Mouse (Mus musculus): ENCODE data around the gene Arf5. TPM values are rescaled to one million over a fixed set of nuclear protein-coding genes. Genes with fewer than 3 reads are reported as not detected.

Gene Arf5
- 74.2 and 89.2 TPM in 2 replicates for total RNA-seq (2014; fragmentation: Nextera tagmentation)
- total RNA-seq (2017): 43.2 and 45.6 TPM in 2 replicates

DNA sequence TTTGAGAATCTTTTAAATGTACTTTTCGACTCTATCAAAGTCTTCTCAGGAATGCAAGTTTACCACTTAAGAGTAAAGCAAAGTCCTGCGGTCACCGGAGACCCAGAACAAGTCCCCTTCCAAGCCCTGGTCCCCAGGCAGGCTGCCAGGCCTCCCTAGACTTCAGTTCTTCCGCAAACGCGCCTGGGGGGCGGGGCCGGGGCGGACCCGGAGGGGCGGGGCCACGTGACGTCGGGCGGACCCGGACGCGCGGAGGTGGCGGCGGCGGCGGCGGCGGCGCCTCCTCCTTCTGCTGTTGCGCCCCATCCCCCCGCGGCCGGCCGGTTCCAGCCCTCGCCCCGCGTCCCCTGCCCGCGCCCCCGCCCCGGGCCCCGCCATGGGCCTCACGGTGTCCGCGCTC is at the start of gene Arf5:
TSS of gene Arf5 (plus strand) at position 248 of the 400 bp plus-strand sequence.
- ATAC-seq (replicated peaks; ENCODE audit: low FRiP score, low TSS enrichment, poor library complexity, severe bottlenecking): peak; percentile 29

DNA sequence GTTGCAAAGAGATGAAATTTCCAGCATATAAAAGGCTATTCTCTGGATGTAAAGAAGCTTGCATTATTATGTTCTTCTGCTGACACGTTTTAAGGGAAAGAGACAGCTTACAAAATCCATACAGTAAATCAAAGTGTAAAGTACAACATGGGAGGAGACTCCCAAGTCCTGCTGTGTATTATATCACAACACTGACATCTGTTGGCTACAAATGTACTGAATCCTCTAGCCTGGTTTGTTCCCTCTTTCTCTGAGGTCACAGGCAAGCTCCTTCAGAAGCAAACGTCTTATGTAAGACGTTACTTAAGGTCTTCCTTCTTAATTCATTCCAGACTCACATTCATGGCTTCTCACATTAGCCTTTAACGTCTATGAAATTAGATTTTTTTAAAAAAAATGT is 41.4 kb upstream of the Arf5 start:
- peak; percentile 70 for ATAC-seq (replicated peaks; ENCODE audit: low FRiP score, low TSS enrichment, poor library complexity, severe bottlenecking)

DNA sequence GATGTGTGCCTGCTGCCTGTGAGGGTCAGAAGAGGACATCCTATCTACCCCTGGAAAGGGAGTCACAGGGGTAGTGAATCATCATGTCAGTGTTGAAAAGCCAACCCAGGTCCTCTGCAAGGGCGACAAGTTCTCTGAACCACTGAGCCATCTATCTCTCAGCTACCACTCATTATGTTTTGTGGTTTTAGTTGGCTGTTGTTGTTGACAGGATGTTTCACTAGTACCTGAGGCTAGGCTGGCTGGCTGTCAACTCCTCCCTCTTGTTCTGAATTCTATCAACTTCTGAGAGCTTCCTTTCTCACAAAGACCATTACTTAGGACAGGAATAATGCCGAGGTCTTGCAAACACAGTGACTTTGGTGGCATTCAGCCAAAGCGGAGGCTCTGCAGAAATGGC is 38.2 kb upstream of the Arf5 start:
- no peak for ATAC-seq (replicated peaks; ENCODE audit: low FRiP score, low TSS enrichment, poor library complexity, severe bottlenecking)

DNA sequence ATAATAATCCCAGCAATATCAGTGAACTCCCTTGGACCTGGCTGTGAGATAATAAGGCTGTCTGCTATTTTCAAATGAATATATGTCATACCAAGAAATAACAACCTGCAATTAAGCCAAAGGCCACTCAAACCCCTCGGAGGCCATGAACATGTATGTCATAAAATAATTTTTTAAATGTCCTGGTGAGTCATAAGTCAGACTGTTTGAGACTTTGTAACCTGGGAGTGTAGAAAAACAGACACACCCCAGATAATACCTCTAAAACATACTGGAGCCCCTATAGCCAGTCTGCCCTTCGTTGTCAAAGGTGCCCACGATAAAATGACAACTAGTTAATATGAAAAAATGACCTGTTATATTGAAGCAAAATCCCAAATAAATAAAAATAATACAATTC is 34.3 kb upstream of the Arf5 start:
- no peak for ATAC-seq (replicated peaks; ENCODE audit: low FRiP score, low TSS enrichment, poor library complexity, severe bottlenecking)

DNA sequence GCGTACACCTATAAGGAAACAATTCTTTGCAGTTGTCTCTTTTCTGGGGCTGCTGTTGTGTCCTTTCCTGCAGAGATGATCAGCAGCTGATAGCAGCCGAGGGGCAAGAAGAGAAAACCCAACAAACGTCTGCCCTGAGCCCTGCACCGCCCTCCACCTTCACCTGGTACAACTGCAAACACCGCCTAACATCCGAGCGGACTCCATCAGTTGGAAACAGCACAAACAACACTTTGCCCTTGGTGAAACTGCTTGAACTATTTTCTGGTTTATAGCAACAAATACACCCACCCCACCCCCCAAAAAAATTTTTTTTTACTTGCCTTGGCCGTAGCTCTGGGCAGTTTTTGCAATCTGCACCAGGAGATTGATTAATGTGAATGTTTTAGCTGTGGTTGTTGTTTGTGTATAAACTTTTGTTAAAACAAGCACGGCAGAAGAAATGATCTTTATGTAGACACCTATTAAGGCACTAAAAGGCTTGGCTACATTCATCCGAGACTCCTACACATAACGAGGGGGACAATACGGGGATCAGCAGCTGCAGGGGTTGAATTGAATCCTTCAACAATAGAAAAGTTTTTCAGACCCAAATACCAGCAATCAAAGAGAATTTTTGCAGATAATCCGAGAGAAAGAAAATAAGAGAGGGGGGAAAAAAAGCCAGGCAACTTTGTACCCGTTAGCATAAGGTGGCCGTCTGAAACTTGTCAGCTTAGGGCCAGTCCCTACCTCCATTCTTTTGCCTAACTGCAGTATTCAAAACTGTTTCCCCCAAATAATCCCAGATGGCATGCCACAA is 27.1 kb upstream of the Arf5 start:
- no peak for ATAC-seq (replicated peaks; ENCODE audit: low FRiP score, low TSS enrichment, poor library complexity, severe bottlenecking)

DNA sequence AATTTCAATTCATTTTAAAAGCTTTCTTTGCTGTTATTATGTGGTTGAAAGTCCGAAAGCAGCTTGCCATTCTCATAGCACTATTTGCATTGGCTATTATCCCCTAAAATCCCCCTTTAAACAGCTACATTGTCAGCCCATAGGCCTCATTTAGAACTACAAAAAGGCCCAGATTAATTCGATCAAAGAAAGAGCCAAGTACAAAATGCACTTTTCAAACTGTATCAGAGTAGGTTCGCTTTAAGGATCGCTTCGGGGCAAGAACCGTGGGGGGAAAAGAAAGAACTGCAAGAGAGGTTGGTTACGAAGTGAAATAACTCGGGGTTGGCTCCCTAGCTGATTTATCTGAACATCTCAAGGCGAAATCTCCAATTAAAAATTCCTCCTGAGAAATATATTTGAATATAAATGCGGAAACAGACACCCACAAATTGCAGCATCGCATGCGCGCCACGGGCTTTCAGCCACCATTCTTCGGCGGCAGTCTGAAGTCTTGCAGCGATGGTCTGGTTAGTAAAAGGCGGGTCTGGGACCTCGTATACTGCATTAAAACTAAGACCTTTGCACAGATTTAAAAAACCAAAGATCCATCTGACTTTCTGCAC is 26.4 kb upstream of the Arf5 start:
- peak; percentile 80 for ATAC-seq (replicated peaks; ENCODE audit: low FRiP score, low TSS enrichment, poor library complexity, severe bottlenecking)

DNA sequence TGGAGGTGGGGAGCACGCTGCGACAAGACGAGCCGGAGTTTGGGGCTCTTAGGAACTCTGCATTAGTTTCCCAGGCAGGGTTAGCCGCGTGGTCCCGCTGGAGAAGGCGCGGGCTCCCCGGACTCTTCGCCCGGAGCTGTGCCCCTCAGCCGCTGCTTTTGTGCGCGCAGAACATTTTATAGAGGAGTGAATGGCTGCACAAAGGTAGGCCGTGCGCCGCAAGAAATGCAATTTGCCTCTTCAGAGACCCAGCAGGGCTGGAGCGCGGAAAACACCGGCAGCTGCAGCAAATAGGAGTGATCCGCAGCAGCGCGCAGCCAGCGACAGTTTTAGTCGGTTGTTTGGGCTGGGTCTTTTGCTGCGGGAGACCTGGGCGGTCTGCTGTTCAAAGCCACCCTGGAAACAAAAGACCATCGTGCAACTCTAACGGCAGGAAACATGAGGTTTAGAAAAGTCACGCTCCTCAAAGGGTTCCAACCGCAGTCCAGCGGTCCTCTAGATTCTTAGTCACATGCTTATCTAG is 25.6 kb upstream of the Arf5 start, which contains the start of gene Zfp800:
TSS of gene Zfp800 (minus strand) at position 325 of the 523 bp plus-strand sequence.
- ATAC-seq (replicated peaks; ENCODE audit: low FRiP score, low TSS enrichment, poor library complexity, severe bottlenecking): peak; percentile 51

DNA sequence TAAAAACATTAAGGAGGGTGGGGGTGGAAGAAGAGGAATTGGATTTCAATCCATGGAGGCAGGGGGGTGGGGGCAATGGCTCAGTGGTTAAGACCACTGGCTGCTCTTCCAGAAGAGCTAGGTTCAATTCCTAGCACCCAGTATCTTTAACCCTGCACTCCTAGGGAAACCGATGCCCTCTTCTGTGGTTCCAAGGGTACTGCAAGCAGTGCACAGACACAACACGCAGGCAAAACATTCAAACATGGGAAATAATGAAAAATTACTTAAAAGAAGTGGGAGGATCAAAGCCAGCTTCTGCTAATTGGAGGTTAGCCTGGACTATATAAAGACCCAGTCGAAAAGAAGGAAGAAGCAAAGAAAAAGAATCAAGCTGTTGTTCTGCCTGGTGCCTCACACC is 24.6 kb upstream of the Arf5 start:
- no peak for ATAC-seq (replicated peaks; ENCODE audit: low FRiP score, low TSS enrichment, poor library complexity, severe bottlenecking)

DNA sequence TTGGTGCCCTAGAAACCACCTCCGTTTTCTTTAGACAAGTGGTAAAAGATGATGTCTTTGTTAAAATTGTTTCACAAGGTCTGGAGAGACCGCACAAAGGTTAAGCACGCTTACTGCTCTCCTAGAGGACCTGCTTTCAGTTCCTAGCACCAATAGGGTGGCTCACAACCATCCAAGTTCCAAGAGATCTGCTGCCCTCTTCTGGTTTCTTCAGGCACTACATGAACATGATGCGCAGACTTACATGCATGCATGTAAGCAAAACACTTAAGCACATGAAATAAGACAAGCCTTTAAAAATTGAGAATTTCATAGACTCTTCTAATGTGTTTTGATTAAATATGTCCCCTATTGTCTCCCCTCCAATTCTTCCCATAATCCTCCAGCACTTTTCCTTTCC is 23.6 kb upstream of the Arf5 start:
- ATAC-seq (replicated peaks; ENCODE audit: low FRiP score, low TSS enrichment, poor library complexity, severe bottlenecking): no peak

DNA sequence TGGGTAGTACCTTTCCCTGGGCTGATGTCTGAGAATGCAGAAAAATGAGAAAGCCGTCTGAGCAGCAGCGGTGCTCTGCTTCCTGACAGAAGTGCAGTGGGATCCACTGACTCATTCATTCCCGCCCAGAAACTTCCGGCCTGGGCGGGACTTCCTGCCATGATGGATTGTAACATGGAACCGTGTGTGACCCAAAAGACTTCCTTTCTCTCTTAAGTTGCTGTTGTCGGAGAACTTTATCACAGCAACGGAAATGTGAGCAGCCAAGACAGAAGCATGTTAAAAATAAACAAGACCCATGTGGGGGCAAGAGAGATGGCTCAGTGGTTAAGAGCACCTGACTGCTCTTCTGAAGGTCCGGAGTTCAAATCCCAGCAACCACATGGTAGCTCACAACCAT is 13.3 kb upstream of the Arf5 start:
- ATAC-seq (replicated peaks; ENCODE audit: low FRiP score, low TSS enrichment, poor library complexity, severe bottlenecking): peak; percentile 63

DNA sequence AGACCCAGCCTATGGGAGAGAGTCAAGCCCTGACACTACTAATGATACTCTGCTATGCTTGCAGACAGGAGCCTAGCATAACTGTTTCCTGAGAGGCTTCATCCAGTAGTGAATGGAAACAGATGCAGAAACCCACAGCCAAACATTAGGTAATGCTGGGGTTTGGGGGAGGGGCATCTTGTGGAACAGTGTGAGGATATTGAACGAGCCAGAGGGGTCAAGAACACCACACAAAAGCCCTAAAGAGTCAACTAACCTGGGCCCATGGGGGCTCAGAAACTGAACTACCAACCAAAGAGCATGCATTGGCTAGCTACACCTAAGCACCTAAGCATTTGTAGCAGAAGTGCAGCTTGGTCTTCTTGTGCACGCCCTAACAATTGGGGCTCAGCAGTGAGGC is 12.1 kb upstream of the Arf5 start:
- no peak for ATAC-seq (replicated peaks; ENCODE audit: low FRiP score, low TSS enrichment, poor library complexity, severe bottlenecking)

DNA sequence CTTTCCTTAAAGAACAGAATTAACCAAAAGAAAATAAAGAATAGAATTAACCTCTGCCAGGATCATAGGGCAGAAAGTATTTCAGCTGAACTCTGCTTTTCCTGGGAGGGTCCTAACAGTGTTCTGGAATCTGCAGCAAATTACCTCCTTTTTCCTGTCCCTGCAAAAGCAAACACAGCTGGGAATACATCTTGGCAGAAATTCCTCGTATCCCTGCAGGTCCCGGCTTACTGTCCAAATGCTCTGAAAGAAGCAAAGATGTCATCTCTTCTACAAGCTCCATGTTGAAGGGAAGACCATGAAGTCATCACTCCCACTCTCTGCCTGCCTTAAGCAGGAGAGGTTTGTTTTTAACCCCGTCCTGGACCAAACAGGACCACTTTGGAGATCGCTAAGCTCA is 6.4 kb upstream of the Arf5 start:
- no peak for ATAC-seq (replicated peaks; ENCODE audit: low FRiP score, low TSS enrichment, poor library complexity, severe bottlenecking)

DNA sequence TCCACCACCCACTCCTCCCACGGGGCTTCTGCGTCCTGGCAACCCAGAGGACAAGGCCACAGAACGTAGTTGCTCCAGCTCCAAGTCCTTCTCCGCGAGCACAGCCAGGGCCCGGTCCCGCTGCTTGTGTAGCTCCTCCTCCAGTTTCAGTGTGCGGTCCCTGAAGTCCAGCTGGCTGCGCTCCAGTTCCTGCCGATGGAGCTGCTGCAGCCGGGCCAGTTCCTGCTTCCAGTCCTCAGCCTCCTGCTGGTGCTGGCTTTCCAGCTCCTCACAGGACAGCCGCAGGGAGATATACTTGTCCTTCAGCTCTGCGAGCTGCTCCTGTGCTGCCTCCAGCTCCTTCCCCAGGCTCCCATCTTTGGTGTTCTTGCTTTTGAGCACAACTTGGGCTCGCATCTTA is 4.9 kb upstream of the Arf5 start:
- no peak for ATAC-seq (replicated peaks; ENCODE audit: low FRiP score, low TSS enrichment, poor library complexity, severe bottlenecking)

DNA sequence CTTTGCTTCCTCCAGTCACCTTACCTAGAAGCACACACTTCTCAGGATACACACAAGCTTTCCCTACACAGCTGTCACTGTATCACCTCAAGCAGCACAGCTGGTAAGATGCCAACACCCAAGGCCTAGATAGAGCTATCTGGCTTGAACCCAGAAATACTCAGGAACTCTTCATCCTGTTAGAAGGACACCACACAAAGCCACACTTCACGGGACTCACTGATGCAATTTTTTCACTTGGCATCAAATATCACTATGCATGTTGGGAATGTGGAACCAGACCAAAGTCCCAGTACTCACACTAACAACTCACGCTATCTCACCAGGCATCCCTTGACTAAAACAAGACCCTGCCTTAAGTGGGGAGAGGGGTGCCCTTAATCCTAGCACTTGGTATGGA is 3.7 kb upstream of the Arf5 start:
- 0 out of 2 replicates have a peak, but pooled peaks have one; percentile 6 for ATAC-seq (replicated peaks; ENCODE audit: low FRiP score, low TSS enrichment, poor library complexity, severe bottlenecking)

DNA sequence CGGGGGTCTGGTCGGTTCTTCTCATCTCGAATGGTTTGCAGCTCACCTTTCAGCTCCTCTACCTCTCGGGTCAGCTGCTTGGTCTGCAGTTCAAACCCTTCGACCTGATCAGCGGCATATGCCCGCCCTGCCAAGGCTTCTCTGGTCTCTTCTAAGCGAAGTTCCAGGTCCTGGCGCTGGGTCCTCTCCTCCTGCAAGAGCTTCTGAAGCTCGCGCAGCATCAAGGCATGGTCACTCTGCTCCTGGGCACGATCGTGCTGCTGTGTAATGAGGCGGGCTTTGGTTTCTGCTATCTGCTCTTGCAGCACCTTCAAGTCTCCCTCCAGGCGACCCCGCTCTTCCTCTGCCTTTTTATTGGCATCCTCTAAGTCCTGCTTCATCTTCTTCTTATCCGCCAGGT is 3.0 kb upstream of the Arf5 start:
- no peak for ATAC-seq (replicated peaks; ENCODE audit: low FRiP score, low TSS enrichment, poor library complexity, severe bottlenecking)

DNA sequence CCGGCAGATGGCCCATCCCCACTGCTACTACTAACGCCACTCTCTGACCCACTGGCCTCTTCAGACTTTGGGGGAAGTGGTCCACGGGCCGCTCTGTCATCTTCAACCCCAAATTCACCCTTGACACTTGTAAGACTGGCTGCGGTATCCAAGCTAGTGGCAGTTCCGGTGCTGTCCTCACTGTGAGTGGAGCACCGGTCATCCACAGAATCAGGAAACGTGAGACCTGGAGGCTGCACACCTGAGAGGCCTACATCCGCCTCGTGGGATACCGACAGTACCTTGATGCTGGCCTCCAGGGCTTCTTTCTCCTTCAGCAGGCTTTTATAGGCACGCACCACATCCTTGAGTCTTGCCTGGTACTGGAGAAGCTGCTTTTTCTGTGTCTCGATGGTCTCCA is 2.5 kb upstream of the Arf5 start:
- no peak for ATAC-seq (replicated peaks; ENCODE audit: low FRiP score, low TSS enrichment, poor library complexity, severe bottlenecking)

DNA sequence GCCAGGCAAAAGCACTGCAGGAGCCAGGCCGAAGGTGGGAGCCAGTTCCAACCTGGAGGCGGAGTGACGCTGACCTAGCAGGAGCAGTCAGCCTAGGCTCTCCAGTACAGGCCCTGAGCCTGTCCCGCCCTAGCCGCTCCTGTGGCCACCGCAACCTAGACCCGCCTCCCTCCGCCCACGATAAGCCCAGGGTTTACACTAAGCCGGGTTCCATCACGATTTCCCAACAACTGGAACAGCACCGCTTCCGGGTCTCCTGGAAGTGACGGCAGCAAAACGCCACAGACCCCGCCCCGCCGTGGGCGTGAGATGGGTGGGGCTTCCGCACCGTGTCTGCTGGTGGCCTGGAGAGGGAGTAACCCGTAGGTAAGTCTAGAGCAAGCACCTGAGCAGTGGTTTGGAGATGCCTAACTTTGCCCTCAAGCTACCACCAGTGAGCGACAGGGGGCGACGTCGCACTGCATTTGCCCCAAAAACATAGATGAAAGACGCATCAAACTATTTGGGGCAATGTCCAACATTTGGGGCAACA is 1.8 kb upstream of the Arf5 start:
- peak; percentile 85 for ATAC-seq (replicated peaks; ENCODE audit: low FRiP score, low TSS enrichment, poor library complexity, severe bottlenecking)

DNA sequence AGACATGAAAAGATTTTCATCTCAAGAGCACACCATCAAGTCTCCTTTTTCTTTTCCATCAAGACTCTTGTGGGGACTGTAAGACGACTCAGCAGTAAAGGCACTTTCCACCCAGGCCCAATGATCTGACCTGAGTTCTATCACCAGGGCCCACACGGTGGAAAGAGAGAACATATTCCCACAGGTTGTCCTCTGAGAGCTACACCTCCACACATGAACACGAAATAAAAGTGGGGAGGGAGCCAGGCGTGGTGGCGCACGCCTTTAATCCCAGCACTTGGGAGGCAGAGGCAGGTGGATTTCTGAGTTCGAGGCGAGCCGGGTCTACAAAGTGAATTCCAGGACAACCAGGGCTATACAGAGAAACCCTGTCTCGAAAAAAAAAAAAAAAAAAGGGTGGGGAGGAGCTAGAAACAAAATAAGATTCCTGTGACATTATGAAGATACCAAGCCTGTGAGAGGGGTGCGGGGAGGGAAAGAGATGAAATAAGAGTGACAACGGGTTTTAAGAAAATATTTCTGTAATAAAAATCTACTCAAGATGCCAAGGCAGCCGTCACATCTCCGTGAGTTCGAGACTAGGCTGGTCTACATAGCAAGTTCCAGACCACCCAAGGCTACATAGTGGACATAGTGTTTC is 589 bp upstream of the Arf5 start:
- no peak for ATAC-seq (replicated peaks; ENCODE audit: low FRiP score, low TSS enrichment, poor library complexity, severe bottlenecking)

DNA sequence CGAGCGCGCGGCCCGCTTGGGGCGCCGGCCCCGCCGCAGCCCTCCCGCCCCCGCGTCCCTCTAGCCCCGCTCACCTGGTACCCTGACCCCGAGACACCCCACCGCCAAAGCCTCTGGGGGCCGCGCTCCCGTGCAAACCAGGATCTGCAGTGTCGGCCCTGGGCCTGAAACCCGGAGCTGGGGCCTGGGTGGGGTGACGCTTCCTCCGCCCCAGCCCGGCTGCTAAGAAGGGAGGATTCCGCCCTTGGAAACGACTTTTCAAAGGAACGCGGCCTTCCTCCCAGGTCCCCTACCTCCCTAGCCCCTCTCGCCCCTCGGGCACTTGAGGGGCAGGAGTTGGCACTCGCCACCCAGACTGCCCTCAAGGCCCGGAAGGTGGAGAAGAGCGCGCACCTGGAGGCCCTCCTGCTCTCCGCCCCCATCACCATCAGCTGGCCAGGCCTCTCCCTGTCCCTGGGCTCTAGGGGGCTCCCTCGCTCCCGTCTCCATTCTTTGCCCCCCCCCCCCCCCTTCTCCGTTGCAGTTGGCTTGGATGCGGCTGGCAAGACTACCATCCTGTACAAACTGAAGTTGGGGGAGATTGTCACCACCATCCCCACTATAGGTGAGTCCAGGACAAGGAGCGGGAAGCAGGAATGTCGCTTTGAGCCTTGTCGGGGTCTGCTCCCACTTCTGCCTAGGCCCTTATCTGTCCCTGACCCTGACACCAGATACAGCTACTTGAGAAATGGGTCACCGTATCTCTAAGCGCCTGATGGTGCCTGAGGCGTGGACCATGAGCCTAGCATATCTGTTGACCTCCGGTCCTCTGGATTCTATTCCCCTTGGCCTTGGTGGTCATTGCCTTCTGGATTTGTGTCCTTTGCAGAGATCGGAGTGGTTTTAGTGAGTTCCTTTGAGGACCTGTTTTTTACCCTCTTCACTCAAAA is 671 bp downstream of the Arf5 start:
- peak; percentile 29 for ATAC-seq (replicated peaks; ENCODE audit: low FRiP score, low TSS enrichment, poor library complexity, severe bottlenecking)
